Mouse (Mus musculus): ENCODE measurements around the gene Pard3. TPM values are rescaled to one million over a fixed set of nuclear protein-coding genes. Genes with fewer than 3 reads are reported as not detected.

Gene Pard3
- total RNA-seq, 4 experiments from 2014 or later = 25.3 to 28.1 (median 26.6) TPM

GRCm38 (mm10) chr8:127331751-127332150, 268.1 kb downstream of the Pard3 start:
- peak in 1 of 2 experiments; percentile 41 for DNase-seq (ENCODE audit: low spot score in 2 of 2)

GRCm38 (mm10) chr8:127335216-127335615, 271.5 kb downstream of the Pard3 start:
- DNase-seq (ENCODE audit: low spot score in 2 of 2) = no peak

GRCm38 (mm10) chr8:127338183-127338582, 274.5 kb downstream of the Pard3 start:
- no peak for DNase-seq (ENCODE audit: low spot score in 2 of 2)

- DNase-seq (ENCODE audit: low spot score in 2 of 2) = no peak
Measured at GRCm38 (mm10) chr8:127341046-127341445, 277.4 kb downstream of the Pard3 start.

- DNase-seq (ENCODE audit: low spot score in 2 of 2) = no peak
Measured at GRCm38 (mm10) chr8:127343115-127343514, 279.4 kb downstream of the Pard3 start.

- no peak for DNase-seq (ENCODE audit: low spot score in 2 of 2)
Measured at GRCm38 (mm10) chr8:127344421-127344820, 280.7 kb downstream of the Pard3 start.

GRCm38 (mm10) chr8:127345912-127346423, 282.3 kb downstream of the Pard3 start:
- no peak for DNase-seq (ENCODE audit: low spot score in 2 of 2)

- no peak for DNase-seq (ENCODE audit: low spot score in 2 of 2)
Measured at GRCm38 (mm10) chr8:127347890-127348495, 284.3 kb downstream of the Pard3 start.

GRCm38 (mm10) chr8:127361796-127362195, 298.1 kb downstream of the Pard3 start:
- DNase-seq (ENCODE audit: low spot score in 2 of 2) = no peak

- DNase-seq (ENCODE audit: low spot score in 2 of 2) = no peak
Measured at GRCm38 (mm10) chr8:127368347-127368746, 304.7 kb downstream of the Pard3 start.

- DNase-seq (ENCODE audit: low spot score in 2 of 2) = no peak
Measured at GRCm38 (mm10) chr8:127371326-127371949, 307.7 kb downstream of the Pard3 start.

GRCm38 (mm10) chr8:127377775-127378174, 314.1 kb downstream of the Pard3 start:
- DNase-seq (ENCODE audit: low spot score in 2 of 2) = no peak

GRCm38 (mm10) chr8:127378994-127379858, 315.5 kb downstream of the Pard3 start:
- DNase-seq (ENCODE audit: low spot score in 2 of 2) = peak in 1 of 2 experiments; percentile 25

- DNase-seq (ENCODE audit: low spot score in 2 of 2) = no peak
Measured at GRCm38 (mm10) chr8:127381259-127381658, 317.6 kb downstream of the Pard3 start.

GRCm38 (mm10) chr8:127392700-127393099, 329.0 kb downstream of the Pard3 start:
- DNase-seq (ENCODE audit: low spot score in 2 of 2) = no peak

- no peak for DNase-seq (ENCODE audit: low spot score in 2 of 2)
Measured at GRCm38 (mm10) chr8:127395488-127395887, 331.8 kb downstream of the Pard3 start.

GRCm38 (mm10) chr8:127405815-127406214, 342.1 kb downstream of the Pard3 start:
- DNase-seq (ENCODE audit: low spot score in 2 of 2) = no peak

- DNase-seq (ENCODE audit: low spot score in 2 of 2) = no peak
Measured at GRCm38 (mm10) chr8:127410606-127411005, 346.9 kb downstream of the Pard3 start.

- DNase-seq (ENCODE audit: low spot score in 2 of 2) = no peak
Measured at GRCm38 (mm10) chr8:127411190-127411848, 347.6 kb downstream of the Pard3 start.

GRCm38 (mm10) chr8:127423021-127423420, 359.3 kb downstream of the Pard3 start:
- DNase-seq (ENCODE audit: low spot score in 2 of 2) = no peak

- no peak for DNase-seq (ENCODE audit: low spot score in 2 of 2)
Measured at GRCm38 (mm10) chr8:127424211-127424916, 360.7 kb downstream of the Pard3 start.
